Mouse (Mus musculus) CH12.LX (cell line): Measurements from ENCODE around the gene Tbx21. TPM values are rescaled to one million over a fixed set of nuclear protein-coding genes. Genes with fewer than 3 reads are reported as not detected.

Source experiments
- DNase-seq: peaks from one replicate; pipeline ENCODE4 v3.0.0-alpha.2; 2013; ENCODE audit errors: extremely low read depth
- H3K27ac ChIP-seq: 2 replicates; pipeline ENCODE4 v1.5.1; 2012; ENCODE audit warnings: low read depth, mild to moderate bottlenecking, control low read depth, moderate library complexity; ENCODE audit not compliant: insufficient read depth
- H3K27me3 ChIP-seq: replicated peaks from 2 replicates; pipeline ENCODE3; 2012; ENCODE audit warnings: inconsistent platforms
- H3K36me3 ChIP-seq, 2 experiments: replicated peaks in 1 of 2; 2 replicates each; pipeline versions ENCODE3 to v1.6.1; 2012; ENCODE audit warnings: inconsistent platforms in 1 of 2, low read length in 1 of 2, mild to moderate bottlenecking in 1 of 2, mixed read lengths in 1 of 2, moderate library complexity in 1 of 2; ENCODE audit not compliant: control insufficient read depth in 1 of 2, insufficient read depth in 1 of 2
- H3K4me1 ChIP-seq, 2 experiments: 2 replicates each; pipeline ENCODE4 v1.6.1; 2012; ENCODE audit warnings: inconsistent platforms in 1 of 2, moderate library complexity in 1 of 2; ENCODE audit not compliant: insufficient read depth in 2 of 2, control insufficient read depth in 1 of 2
- H3K4me2 ChIP-seq: 2 replicates; pipeline ENCODE4 v1.6.1; 2012; ENCODE audit warnings: low read depth, mild to moderate bottlenecking, control low read depth; ENCODE audit not compliant: poor library complexity, insufficient read depth, severe bottlenecking
- H3K4me3 ChIP-seq, 3 experiments: fragments of 150-350 bp in 1 of 3; sonication (generic) in 1 of 3; replicated peaks in 1 of 3; 2 replicates each; pipeline versions ENCODE3 to v1.5.1; 2011 to 2012; ENCODE audit warnings: low read depth in 2 of 3, low read length in 2 of 3, mild to moderate bottlenecking in 2 of 3, moderate library complexity in 2 of 3, control low read depth in 1 of 3, improper control_type of control experiment in 1 of 3, inconsistent platforms in 1 of 3, mixed read lengths in 1 of 3; ENCODE audit not compliant: poor library complexity in 1 of 3
- H3K79me2 ChIP-seq: replicated peaks from 2 replicates; pipeline ENCODE4 v1.6.1; 2012; ENCODE audit warnings: mild to moderate bottlenecking, moderate library complexity; ENCODE audit not compliant: control insufficient read depth, poor library complexity, insufficient read depth, severe bottlenecking; ENCODE audit errors: extremely low read depth
- H3K9ac ChIP-seq: 2 replicates; pipeline ENCODE4 v1.6.1; 2012; ENCODE audit warnings: low read depth, mild to moderate bottlenecking, control low read depth, moderate library complexity; ENCODE audit not compliant: insufficient read depth
- H3K9me3 ChIP-seq: replicated peaks from 2 replicates; pipeline ENCODE3; 2012; ENCODE audit warnings: low read length, inconsistent platforms, mixed read lengths
- BHLHE40 ChIP-seq: IDR thresholded peaks from 2 replicates; pipeline ENCODE4 v1.6.1; 2011; ENCODE audit warnings: mild to moderate bottlenecking, low read depth, low read length, improper control_type of control experiment
- CHD1 ChIP-seq: IDR thresholded peaks from 2 replicates; pipeline ENCODE4 v1.6.1; 2012; ENCODE audit warnings: low read depth, low read length, improper control_type of control experiment, inconsistent platforms
- CHD2 ChIP-seq: IDR thresholded peaks from 2 replicates; pipeline ENCODE4 v1.6.1; 2011; ENCODE audit warnings: low read length, improper control_type of control experiment
- ELF1 ChIP-seq: IDR thresholded peaks from 2 replicates; pipeline ENCODE4 v1.6.1; 2014; ENCODE audit warnings: low read depth, mild to moderate bottlenecking, inconsistent platforms, low read length, improper control_type of control experiment
- EP300 ChIP-seq: IDR thresholded peaks from 2 replicates; pipeline ENCODE4 v1.6.1; 2011; ENCODE audit warnings: low read length, improper control_type of control experiment
- ETS1 ChIP-seq: conservative IDR thresholded peaks from 2 replicates; pipeline ENCODE4 v1.6.1; 2012; ENCODE audit warnings: low read depth, mild to moderate bottlenecking, inconsistent platforms, low read length, improper control_type of control experiment, moderate library complexity
- HCFC1 ChIP-seq: IDR thresholded peaks from 2 replicates; pipeline ENCODE4 v1.6.1; 2012; ENCODE audit warnings: low read depth, mild to moderate bottlenecking, inconsistent platforms, low read length, improper control_type of control experiment
- IRF4 ChIP-seq: IDR thresholded peaks from 2 replicates; pipeline ENCODE4 v1.6.1; 2014; ENCODE audit warnings: low read depth, mild to moderate bottlenecking, inconsistent platforms, low read length, improper control_type of control experiment
- JUND ChIP-seq: conservative IDR thresholded peaks from 2 replicates; pipeline ENCODE4 v1.6.1; 2011; ENCODE audit warnings: low read depth, low read length, improper control_type of control experiment
- MAFK ChIP-seq: IDR thresholded peaks from 2 replicates; pipeline ENCODE4 v1.6.1; 2011; ENCODE audit warnings: low read length, improper control_type of control experiment; ENCODE audit not compliant: insufficient replicate concordance
- MAZ ChIP-seq: IDR thresholded peaks from 2 replicates; pipeline ENCODE4 v1.6.1; 2012; ENCODE audit warnings: low read depth, mild to moderate bottlenecking, inconsistent platforms, low read length, improper control_type of control experiment, moderate library complexity
- MEF2A ChIP-seq: IDR thresholded peaks from 2 replicates; pipeline ENCODE4 v1.6.1; 2014; ENCODE audit warnings: low read depth, mild to moderate bottlenecking, inconsistent platforms, low read length, improper control_type of control experiment, borderline replicate concordance
- MXI1 ChIP-seq: IDR thresholded peaks from 2 replicates; pipeline ENCODE4 v1.6.1; 2011; ENCODE audit warnings: mild to moderate bottlenecking, low read depth, low read length, improper control_type of control experiment
- MYC ChIP-seq: IDR thresholded peaks from 2 replicates; pipeline ENCODE4 v1.6.1; 2011; ENCODE audit warnings: low read depth, mild to moderate bottlenecking, improper control_type of control experiment, low read length
- NRF1 ChIP-seq: IDR thresholded peaks from 2 replicates; pipeline ENCODE4 v1.6.1; 2014; ENCODE audit warnings: low read depth, mild to moderate bottlenecking, inconsistent platforms, low read length, improper control_type of control experiment, moderate library complexity
- POLR2AphosphoS2 ChIP-seq: IDR thresholded peaks from 2 replicates; pipeline ENCODE4 v1.6.1; 2011; ENCODE audit warnings: low read depth, low read length, improper control_type of control experiment
- UBTF ChIP-seq: IDR thresholded peaks from 2 replicates; pipeline ENCODE4 v1.6.1; 2012; ENCODE audit warnings: low read depth, mild to moderate bottlenecking, inconsistent platforms, low read length, improper control_type of control experiment, moderate library complexity
- USF1 ChIP-seq: IDR thresholded peaks from 2 replicates; pipeline ENCODE4 v1.6.1; 2014; ENCODE audit warnings: low read depth, mild to moderate bottlenecking, inconsistent platforms, low read length, improper control_type of control experiment
- ZKSCAN1 ChIP-seq: IDR thresholded peaks from 2 replicates; pipeline ENCODE4 v1.6.1; 2012; ENCODE audit warnings: low read depth, inconsistent platforms, low read length, improper control_type of control experiment, borderline replicate concordance
- dilution Hi-C: fragments of 300-500 bp; cut with MboI; formaldehyde crosslinking; loops from 2 replicates; pipeline ENCODE4 v1.14.3; 2020; ENCODE audit warnings: low sequenced_read_pairs; ENCODE audit not compliant: extremely low pct_unique_long_range_greater_than_20kb, extremely low pct_ligation_motif_present
- in situ Hi-C: fragments of 300-500 bp; cut with MboI; formaldehyde crosslinking; loops from 3 replicates; pipeline ENCODE4 v1.14.3; 2019; ENCODE audit warnings: low sequenced_read_pairs, low pct_ligation_motif_present, low pct_unique_long_range_greater_than_20kb, mixed read lengths
- polyA plus RNA-seq: library from polyadenylated mRNA; unstranded; fragments of >175 nt; gene quantifications from 2 replicates; pipeline ENCODE4 v1.2.1, GENCODE M21; 2012; ENCODE audit warnings: low read depth; ENCODE audit not compliant: insufficient read length
- total RNA-seq, 2 experiments: library from RNA; depleted of rRNA; stranded (reverse); fragments of 300-350 nt in 1 of 2; fragments of >200 nt in 1 of 2; gene quantifications; 2 replicates each; pipeline ENCODE4 v1.2.3; 2012 to 2014

The Tbx21 gene
- total and polyA plus RNA-seq, 3 experiments: 0.08 to 0.09 TPM; not detected in 1

- dilution Hi-C loops (no loop called here), in situ Hi-C loops (loop anchor here (5.0 to 10.0 kb wide), 2 partner anchors 37 to 54 kb away; no protein-coding TSS in a partner anchor)
- H3K79me2 ChIP-seq: no peaks in the 10 kb centered on the region
- H3K27me3 ChIP-seq: peaks cover 31% of the 10 kb centered on the region
- TF ChIP-seq MAZ (no peak), MXI1 (no peak), ETS1 (no peak)
- H3K36me3 ChIP-seq: peaks cover 0 to 10% of the 10 kb centered on the region in 2 experiments
- H3K27ac ChIP-seq: no peak overlapping the region
- H3K4me1 ChIP-seq: peaks cover 23 to 50% of the 10 kb centered on the region in 2 experiments
- H3K4me3 ChIP-seq: no peak overlapping the region
- no peak for DNase-seq
- no peak overlapping the region for H3K4me2 ChIP-seq
- H3K9me3 ChIP-seq: no peaks in the 10 kb centered on the region
- H3K9ac ChIP-seq: no peak overlapping the region
These were observed 33.9 kb upstream of the Tbx21 start for GRCm38 (mm10) chr11:97149026-97149425.

GRCm38 (mm10) chr11:97148591-97148990, 33.5 kb upstream of the Tbx21 start:
- in situ Hi-C loops (loop anchor here (5.0 to 10.0 kb wide), 2 partner anchors 36 to 54 kb away; no protein-coding TSS in a partner anchor), dilution Hi-C loops (no loop called here)
- Histone ChIP-seq H3K27me3 (peaks cover 31% of the 10 kb centered on the region), H3K4me3 (no peak overlapping the region), H3K9ac (no peak overlapping the region), H3K27ac (no peak overlapping the region), H3K4me1 (peaks cover 27 to 54% of the 10 kb centered on the region in 2 experiments), H3K79me2 (no peaks in the 10 kb centered on the region), H3K36me3 (peaks cover 0 to 6% of the 10 kb centered on the region in 2 experiments), H3K9me3 (no peaks in the 10 kb centered on the region), H3K4me2 (no peak overlapping the region)
- no peak for DNase-seq
- TF ChIP-seq HCFC1: no peak
- no peak for TF ChIP-seq JUND

- in situ Hi-C loops: loop anchor here (5.0 to 10.0 kb wide), 2 partner anchors 35 to 53 kb away; no protein-coding TSS in a partner anchor
- peaks cover 0 to 5% of the 10 kb centered on the region in 2 experiments for H3K36me3 ChIP-seq
These were observed 32.2 kb upstream of the Tbx21 start for GRCm38 (mm10) chr11:97147333-97147732.

More at GRCm38 (mm10) chr11:97147333-97147732, 32.2 kb upstream of the Tbx21 start:
- DNase-seq: no peak
- Histone ChIP-seq H3K9ac (no peak overlapping the region), H3K79me2 (no peaks in the 10 kb centered on the region), H3K4me2 (no peak overlapping the region), H3K27me3 (peaks cover 29% of the 10 kb centered on the region), H3K27ac (no peak overlapping the region), H3K4me3 (no peak overlapping the region), H3K9me3 (no peaks in the 10 kb centered on the region), H3K4me1 (peaks cover 30 to 58% of the 10 kb centered on the region in 2 experiments)
- dilution Hi-C loops: no loop called here
- TF ChIP-seq MYC (no peak), CHD2 (no peak), EP300 (no peak), ZKSCAN1 (no peak), MAZ (no peak), ETS1 (no peak), JUND (no peak), UBTF (no peak), USF1 (no peak), BHLHE40 (no peak), MAFK (no peak), HCFC1 (no peak), ELF1 (no peak), NRF1 (no peak), CHD1 (no peak), MEF2A (no peak), POLR2AphosphoS2 (no peak), IRF4 (no peak)
